Mouse (Mus musculus) myocyte (in vitro differentiated cells): Measurements from ENCODE around the gene Kank1. TPM values are rescaled to one million over a fixed set of nuclear protein-coding genes. Genes with fewer than 3 reads are reported as not detected.

Experiments
- H3K27me3 ChIP-seq: one replicate; pipeline ENCODE4 v1.6.1; 2011; ENCODE audit not compliant: control insufficient read depth, insufficient read depth, insufficient read length
- H3K36me3 ChIP-seq: one replicate; pipeline ENCODE4 v1.6.1; 2011; ENCODE audit not compliant: control insufficient read depth, insufficient read depth
- H3K4me2 ChIP-seq: one replicate; pipeline ENCODE4 v1.6.1; 2011; ENCODE audit warnings: low read depth, control low read depth
- H3K4me3 ChIP-seq: one replicate; pipeline ENCODE4 v1.5.1; 2011; ENCODE audit warnings: mild to moderate bottlenecking, control low read depth, moderate library complexity
- H3K79me2 ChIP-seq: one replicate; pipeline ENCODE4 v1.6.1; 2011; ENCODE audit not compliant: control insufficient read depth, insufficient read depth
- H3ac ChIP-seq: one replicate; pipeline ENCODE4 v1.6.1; 2011; ENCODE audit not compliant: control insufficient read depth, insufficient read length
- CEBPB ChIP-seq: IDR thresholded peaks from 2 replicates; pipeline ENCODE4 v1.6.1; 2011; ENCODE audit warnings: mild to moderate bottlenecking, moderate library complexity; ENCODE audit not compliant: poor library complexity, insufficient read depth, severe bottlenecking
- E2F4 ChIP-seq: IDR thresholded peaks from one replicate; pipeline ENCODE4 v1.6.1; 2011; ENCODE audit warnings: mild to moderate bottlenecking, control low read depth, moderate library complexity; ENCODE audit not compliant: insufficient read depth
- MAX ChIP-seq: IDR thresholded peaks from one replicate; pipeline ENCODE4 v1.6.1; 2011; ENCODE audit warnings: low read depth, mild to moderate bottlenecking, control low read depth
- MYOD1 ChIP-seq, 3 experiments: IDR thresholded peaks; one replicate each; pipeline ENCODE4 v1.6.1; 2011; ENCODE audit warnings: control low read depth in 2 of 3, low read depth in 2 of 3, mild to moderate bottlenecking in 2 of 3, moderate library complexity in 1 of 3; ENCODE audit not compliant: insufficient read length in 2 of 3, control insufficient read depth in 1 of 3
- MYOG ChIP-seq, 3 experiments: IDR thresholded peaks; one replicate each; pipeline ENCODE4 v1.6.1; 2011; ENCODE audit warnings: control low read depth in 2 of 3, low read depth in 2 of 3, mild to moderate bottlenecking in 2 of 3; ENCODE audit not compliant: insufficient read length in 2 of 3, control insufficient read depth in 1 of 3, insufficient read depth in 1 of 3
- POLR2A ChIP-seq: IDR thresholded peaks from one replicate; pipeline ENCODE4 v1.6.1; 2011; ENCODE audit warnings: low read depth, mild to moderate bottlenecking, control low read depth, moderate library complexity; ENCODE audit not compliant: insufficient read length
- POLR2AphosphoS2 ChIP-seq: IDR thresholded peaks from one replicate; pipeline ENCODE4 v1.6.1; 2011; ENCODE audit warnings: low read depth, control low read depth; ENCODE audit not compliant: insufficient read length
- REST ChIP-seq: IDR thresholded peaks from one replicate; pipeline ENCODE4 v1.6.1; 2011; ENCODE audit warnings: mild to moderate bottlenecking, control low read depth, moderate library complexity; ENCODE audit not compliant: insufficient read depth, insufficient read length
- SRF ChIP-seq: IDR thresholded peaks from one replicate; pipeline ENCODE4 v1.6.1; 2011; ENCODE audit warnings: low read depth; ENCODE audit not compliant: control insufficient read depth, insufficient read length
- TCF12 ChIP-seq: IDR thresholded peaks from one replicate; pipeline ENCODE4 v1.6.1; 2011; ENCODE audit warnings: mild to moderate bottlenecking, control low read depth; ENCODE audit not compliant: poor library complexity, insufficient read depth, severe bottlenecking
- TCF3 ChIP-seq: IDR thresholded peaks from one replicate; pipeline ENCODE4 v1.6.1; 2011; ENCODE audit warnings: low read depth, control low read depth; ENCODE audit not compliant: insufficient read length
- USF1 ChIP-seq: IDR thresholded peaks from one replicate; pipeline ENCODE4 v1.6.1; 2011; ENCODE audit warnings: low read depth, mild to moderate bottlenecking, control low read depth, moderate library complexity
- polyA plus RNA-seq: library from polyadenylated mRNA; unstranded; fragments of >200 nt; fragmentation: generic; extraction: Trizol; gene quantifications from one replicate; pipeline ENCODE4 v1.2.1, GENCODE M21; 2012; ENCODE audit warnings: missing spikeins

The Kank1 gene
- polyA plus RNA-seq, 1 experiment: 4.3 TPM

- TF ChIP-seq MYOD1 (IDR thresholded peaks at IDR 0.05; ENCODE audit: control insufficient read depth in 1 of 3, insufficient read length in 2 of 3, low read depth in 2 of 3) (no peak), E2F4 (no peak), SRF (no peak), MAX (no peak), POLR2AphosphoS2 (no peak), USF1 (no peak), TCF3 (no peak), MYOG (IDR thresholded peaks at IDR 0.05; ENCODE audit: control insufficient read depth in 1 of 3, insufficient read depth in 1 of 3, insufficient read length in 2 of 3, low read depth in 2 of 3) (no peak), CEBPB (no peak), POLR2A (no peak), TCF12 (no peak), REST (no peak)
- no peaks in the 10 kb centered on the region for H3K79me2 ChIP-seq
- H3K36me3 ChIP-seq: no peaks in the 10 kb centered on the region
- no peak overlapping the region for H3ac ChIP-seq
- no peak overlapping the region for H3K4me2 ChIP-seq
- no peak overlapping the region for H3K4me3 ChIP-seq
- no peaks in the 10 kb centered on the region for H3K27me3 ChIP-seq
Observed at GRCm38 (mm10) chr19:25423371-25423770, 186.6 kb downstream of the Kank1 start.

GRCm38 (mm10) chr19:25426431-25426830 lies 189.7 kb downstream of the Kank1 start:
- H3K79me2 ChIP-seq: no peaks in the 10 kb centered on the region
- no peak overlapping the region for H3K4me3 ChIP-seq
- TF ChIP-seq POLR2A (no peak), MAX (no peak), TCF3 (peak; percentile 46), E2F4 (no peak), MYOD1 (IDR thresholded peaks at IDR 0.05; ENCODE audit: control insufficient read depth in 1 of 3, insufficient read length in 2 of 3, low read depth in 2 of 3) (peak; percentile 36 to 93 (median 79)), REST (no peak), SRF (no peak), MYOG (IDR thresholded peaks at IDR 0.05; ENCODE audit: control insufficient read depth in 1 of 3, insufficient read depth in 1 of 3, insufficient read length in 2 of 3, low read depth in 2 of 3) (peak; percentile 72 to 95 (median 88))
- H3ac ChIP-seq: no peak overlapping the region
- H3K36me3 ChIP-seq: no peaks in the 10 kb centered on the region
- no peak overlapping the region for H3K4me2 ChIP-seq
- H3K27me3 ChIP-seq: no peaks in the 10 kb centered on the region

GRCm38 (mm10) chr19:25427886-25428285 lies 191.1 kb downstream of the Kank1 start:
- H3K27me3 ChIP-seq: no peaks in the 10 kb centered on the region
- H3K36me3 ChIP-seq: no peaks in the 10 kb centered on the region
- TF ChIP-seq CEBPB: no peak
- TF ChIP-seq USF1: no peak
- no peak for TF ChIP-seq MYOG (IDR thresholded peaks at IDR 0.05; ENCODE audit: control insufficient read depth in 1 of 3, insufficient read depth in 1 of 3, insufficient read length in 2 of 3, low read depth in 2 of 3)
- no peak for TF ChIP-seq REST
- TF ChIP-seq POLR2AphosphoS2: no peak
- TF ChIP-seq POLR2A: no peak
- TF ChIP-seq SRF: no peak
- TF ChIP-seq TCF3: no peak
- TF ChIP-seq MAX: no peak
- TF ChIP-seq TCF12: no peak
- no peak overlapping the region for H3K4me3 ChIP-seq
- no peak overlapping the region for H3ac ChIP-seq
- no peaks in the 10 kb centered on the region for H3K79me2 ChIP-seq
- H3K4me2 ChIP-seq: peak overlapping the region; percentile 39

DNA sequence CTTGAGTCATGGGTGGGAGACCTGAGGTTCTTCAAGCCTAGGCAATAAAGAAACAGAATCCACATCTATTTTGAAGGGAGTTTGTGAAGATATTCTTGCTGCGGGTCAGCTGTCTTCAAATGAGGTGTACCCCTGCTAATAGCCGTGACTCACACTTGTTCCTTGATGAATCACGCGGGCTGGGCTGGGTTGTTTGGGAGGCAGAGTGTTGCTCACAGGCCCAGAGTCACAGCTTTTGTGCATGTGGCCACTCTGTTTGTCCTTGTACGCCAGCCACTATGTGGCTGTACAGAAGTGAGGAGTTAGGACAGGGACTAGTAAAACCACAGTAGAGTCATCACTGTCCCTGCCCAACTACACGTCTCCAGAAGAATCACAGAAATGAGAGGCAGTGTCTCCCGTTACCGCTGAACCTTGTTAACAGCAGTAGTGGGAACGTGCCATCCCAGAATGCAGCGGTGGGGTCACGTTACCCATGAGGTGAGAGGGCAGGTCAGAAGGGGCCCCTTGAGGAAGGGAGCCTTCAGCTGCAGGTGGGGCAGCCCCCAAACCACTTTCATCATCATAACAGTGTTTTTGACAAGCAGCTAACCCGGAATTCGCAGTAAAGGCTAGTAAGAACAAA lies 191.7 kb downstream of the Kank1 start:
- Histone ChIP-seq H3K36me3 (no peaks in the 10 kb centered on the region), H3ac (no peak overlapping the region), H3K4me2 (peak overlapping the region; percentile 50), H3K4me3 (no peak overlapping the region), H3K79me2 (no peaks in the 10 kb centered on the region), H3K27me3 (no peaks in the 10 kb centered on the region)
- peak; percentile 9 for TF ChIP-seq USF1
- no peak for TF ChIP-seq POLR2AphosphoS2
- TF ChIP-seq MYOD1 (IDR thresholded peaks at IDR 0.05; ENCODE audit: control insufficient read depth in 1 of 3, insufficient read length in 2 of 3, low read depth in 2 of 3): peak in 2 of 3 experiments; percentile 27 to 74
- no peak for TF ChIP-seq E2F4
- no peak for TF ChIP-seq CEBPB
- peak; percentile 14 for TF ChIP-seq TCF12
- peak in 2 of 3 experiments; percentile 45 to 79 for TF ChIP-seq MYOG (IDR thresholded peaks at IDR 0.05; ENCODE audit: control insufficient read depth in 1 of 3, insufficient read depth in 1 of 3, insufficient read length in 2 of 3, low read depth in 2 of 3)

- H3K27me3 ChIP-seq: no peaks in the 10 kb centered on the region
- H3K36me3 ChIP-seq: no peaks in the 10 kb centered on the region
- no peak overlapping the region for H3K4me2 ChIP-seq
- H3K79me2 ChIP-seq: no peaks in the 10 kb centered on the region
- no peak overlapping the region for H3ac ChIP-seq
- TF ChIP-seq POLR2A (no peak), TCF3 (no peak), MAX (no peak), USF1 (no peak), MYOG (IDR thresholded peaks at IDR 0.05; ENCODE audit: control insufficient read depth in 1 of 3, insufficient read depth in 1 of 3, insufficient read length in 2 of 3, low read depth in 2 of 3) (no peak), E2F4 (no peak)
- H3K4me3 ChIP-seq: no peak overlapping the region
Observed at GRCm38 (mm10) chr19:25431431-25431830, 194.7 kb downstream of the Kank1 start.
